Mouse (Mus musculus) 416B (cell line): ENCODE results near the gene Pgap2.

ENCODE experiments used
- DNase-seq: peaks from one replicate; pipeline ENCODE4 v3.0.0; 2011; ENCODE audit warnings: low read depth

Gene Pgap2

GRCm38 (mm10) chr7:102209756-102210721 is at the start of gene Pgap2, which contains the start of gene Nup98:
Pgap2 (plus strand) TSS chr7:102210208.
Nup98 (minus strand) TSS chr7:102210176.
- DNase-seq, result peak; percentile 100

DNA sequence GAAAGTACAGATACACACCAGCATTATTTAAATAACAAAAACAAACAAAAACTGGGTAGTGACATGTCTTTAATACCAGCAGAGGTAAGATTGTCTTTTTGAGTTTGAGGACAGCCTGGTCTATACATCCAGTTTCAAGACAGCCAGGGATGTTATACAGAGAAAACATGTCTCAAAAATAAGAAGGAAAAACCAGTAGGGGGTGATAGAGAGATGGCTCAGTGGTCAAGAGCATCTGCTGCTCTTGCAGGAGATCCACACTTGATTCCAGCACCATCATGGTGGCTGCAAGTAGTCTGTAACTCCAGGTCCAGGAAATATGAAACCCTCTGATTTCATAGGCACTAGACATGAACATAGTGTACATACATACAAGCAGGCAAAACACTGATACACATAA is 39.7 kb upstream of the Pgap2 start:
- peak; percentile 69 for DNase-seq

- DNase-seq, result no peak
Measured at GRCm38 (mm10) chr7:102183849-102184248, 26.2 kb upstream of the Pgap2 start.

DNA sequence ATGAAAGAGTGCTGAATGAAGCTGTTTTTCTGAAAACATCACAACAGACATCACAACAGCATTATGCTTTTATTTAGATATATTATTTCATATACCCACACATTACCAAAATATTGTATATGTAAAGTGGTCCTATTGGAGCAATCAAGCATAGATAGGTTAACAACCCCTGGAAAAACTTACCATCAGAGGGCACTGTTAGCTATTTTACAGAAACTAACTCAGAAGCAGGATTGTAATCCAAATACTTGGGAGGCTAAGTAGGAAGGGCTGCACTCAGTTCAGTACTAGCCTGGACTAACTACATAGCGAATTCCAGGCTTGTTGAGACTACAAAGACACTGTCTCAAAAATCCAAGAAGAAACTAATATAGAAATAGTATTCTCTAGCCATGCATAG is 17.7 kb upstream of the Pgap2 start:
- DNase-seq, result peak; percentile 52

GRCm38 (mm10) chr7:102200576-102200975 is 9.4 kb upstream of the Pgap2 start:
- no peak for DNase-seq

GRCm38 (mm10) chr7:102200996-102201785 is 8.8 kb upstream of the Pgap2 start:
- no peak for DNase-seq

DNA sequence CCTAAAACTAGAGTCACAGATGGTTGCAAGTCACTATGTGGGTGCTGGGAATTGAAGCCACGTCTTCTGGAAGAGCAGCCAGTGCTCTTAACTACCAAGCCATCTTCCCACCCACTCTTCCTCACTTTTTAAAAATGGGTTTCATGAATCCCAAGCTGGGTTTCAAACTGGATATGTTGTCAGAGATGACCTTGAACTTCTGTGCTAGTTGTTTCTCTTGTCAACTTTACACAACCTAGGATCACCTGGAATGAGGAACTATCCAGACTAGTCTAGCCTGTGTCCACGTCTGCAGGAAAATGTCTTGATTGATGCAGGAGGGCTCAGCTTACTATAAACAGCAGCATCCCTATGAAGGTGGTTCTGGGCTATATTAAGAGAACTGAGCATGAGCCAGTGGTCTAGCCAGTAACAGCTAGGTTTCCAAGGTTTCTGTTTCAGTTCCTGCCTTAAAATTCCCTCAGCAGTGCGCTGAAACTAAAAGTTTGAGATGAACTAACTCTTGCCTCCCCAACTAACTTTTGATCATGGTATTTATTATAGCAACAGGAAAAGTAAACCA is 5.6 kb upstream of the Pgap2 start:
- no peak for DNase-seq

DNA sequence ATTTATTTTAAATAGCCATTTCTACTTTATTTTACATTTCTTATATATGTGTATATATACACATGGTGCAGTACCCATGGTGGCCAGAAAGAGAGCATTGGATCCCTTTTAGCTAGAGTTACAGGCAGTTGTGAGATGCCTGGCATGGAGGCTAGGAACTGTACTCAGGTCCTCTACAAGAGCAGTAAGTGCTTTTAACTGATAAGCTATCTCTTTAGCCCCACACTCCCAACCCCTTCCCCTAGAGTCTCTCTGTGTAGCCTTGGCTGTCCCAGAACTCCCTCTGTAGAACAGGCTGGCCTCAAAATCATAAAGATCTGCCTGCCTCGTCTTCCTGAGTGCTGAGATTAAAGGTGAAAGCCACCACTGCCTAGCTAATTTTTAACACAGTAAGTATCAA is 4.4 kb upstream of the Pgap2 start:
- DNase-seq, result peak; percentile 36

DNA sequence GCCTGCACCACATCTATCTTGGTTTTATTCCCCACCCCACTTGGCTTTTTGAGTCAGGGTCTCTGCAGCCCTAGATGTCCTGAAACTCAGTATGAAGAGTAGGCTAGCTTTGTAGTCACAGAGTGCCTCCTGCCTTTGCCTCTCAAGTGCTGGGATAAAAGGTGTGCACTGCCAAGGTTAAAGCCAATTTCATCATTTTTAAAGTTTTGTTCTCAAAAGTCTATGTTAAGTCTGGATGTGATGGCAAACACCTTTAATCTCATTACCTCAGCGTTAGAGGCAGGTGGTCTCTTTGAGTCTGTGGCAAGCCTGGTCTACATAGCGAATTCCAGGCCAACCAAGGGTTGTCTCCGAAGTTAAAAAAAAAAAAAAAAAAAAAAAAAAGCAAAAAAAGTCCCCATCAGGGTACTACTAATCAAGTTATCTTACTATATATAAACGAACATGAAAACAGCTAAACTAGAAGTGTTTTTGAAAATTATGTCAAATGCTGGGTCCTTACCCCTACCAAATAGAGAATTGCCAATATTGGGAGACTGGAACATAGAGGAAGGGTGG is 1.1 kb upstream of the Pgap2 start:
- no peak for DNase-seq

DNA sequence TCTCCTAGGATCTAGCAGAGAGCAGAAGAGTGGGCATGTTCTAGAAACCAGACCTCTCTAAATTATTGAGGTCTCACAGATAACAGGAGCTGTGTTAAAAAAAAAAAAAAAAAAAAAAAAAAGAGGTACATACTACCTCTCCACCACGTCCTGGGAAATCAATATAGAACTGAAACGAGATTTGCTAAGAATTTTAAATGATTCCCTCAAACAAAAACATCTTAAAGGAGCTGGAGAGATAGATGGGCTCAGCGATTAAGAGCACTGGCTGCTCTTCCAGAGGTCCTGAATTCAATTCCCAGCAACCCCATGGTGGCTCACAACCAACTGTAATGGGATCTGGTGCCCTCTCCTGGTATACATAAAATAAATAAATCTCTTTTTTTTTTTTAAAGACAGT is 1.1 kb downstream of the Pgap2 start:
- DNase-seq, result no peak

GRCm38 (mm10) chr7:102221899-102222298 is 11.9 kb downstream of the Pgap2 start:
- peak; percentile 54 for DNase-seq

DNA sequence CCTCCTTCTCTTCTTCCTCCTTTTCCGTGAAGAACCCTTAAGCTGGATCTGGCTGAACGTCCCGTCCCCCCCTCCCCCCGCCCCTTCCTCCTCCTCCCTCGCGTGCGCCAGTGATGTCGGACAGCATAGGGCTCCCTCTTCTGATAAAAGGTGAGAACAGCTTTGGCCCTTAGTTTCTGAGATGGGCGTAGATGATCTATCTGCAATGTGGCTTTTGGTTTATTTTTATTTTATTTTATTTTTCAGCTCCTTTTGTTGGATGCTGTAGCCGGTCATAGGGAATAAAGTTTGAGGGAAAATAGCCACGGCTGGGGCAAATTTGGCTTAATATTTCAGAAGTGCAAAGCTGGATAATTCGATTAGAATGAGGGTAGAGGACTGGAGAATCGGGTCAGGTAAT is 12.3 kb downstream of the Pgap2 start:
- peak; percentile 85 for DNase-seq

DNA sequence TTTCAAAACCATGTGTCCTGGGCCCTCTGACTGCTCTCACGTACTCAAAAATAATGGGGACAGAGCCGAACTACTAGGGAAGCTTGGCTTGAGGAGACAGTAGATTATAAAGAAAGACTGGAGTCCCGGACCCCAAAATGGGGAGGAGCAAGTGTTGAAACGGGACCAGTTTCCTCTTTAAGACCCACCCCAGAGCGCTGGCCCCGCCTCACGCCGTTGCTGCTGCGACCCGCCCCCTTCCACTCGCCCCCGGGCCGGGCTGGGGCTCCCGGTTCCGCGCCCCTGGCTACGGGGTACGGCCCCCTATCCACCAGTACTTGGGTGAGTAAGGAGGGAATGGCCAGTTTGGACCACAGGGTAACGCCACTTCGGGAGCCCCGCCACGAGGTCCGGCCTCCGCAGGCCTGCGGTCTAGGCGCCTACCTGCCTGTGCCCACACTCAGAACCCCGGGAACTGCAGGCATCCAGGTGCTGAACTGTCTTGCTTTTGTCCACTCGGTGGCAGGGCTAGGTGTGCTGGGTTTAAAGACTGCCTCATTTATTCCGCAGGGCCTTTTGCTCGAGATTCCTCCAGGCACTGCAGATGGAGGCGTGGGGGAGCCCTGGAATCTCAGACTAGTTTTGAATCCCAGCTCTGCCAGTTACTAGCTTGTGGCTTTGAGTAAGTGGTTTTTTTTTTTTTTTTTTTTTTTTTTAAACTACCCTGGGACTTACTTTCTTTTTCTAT is 13.0 kb downstream of the Pgap2 start:
- peak; percentile 84 for DNase-seq

DNA sequence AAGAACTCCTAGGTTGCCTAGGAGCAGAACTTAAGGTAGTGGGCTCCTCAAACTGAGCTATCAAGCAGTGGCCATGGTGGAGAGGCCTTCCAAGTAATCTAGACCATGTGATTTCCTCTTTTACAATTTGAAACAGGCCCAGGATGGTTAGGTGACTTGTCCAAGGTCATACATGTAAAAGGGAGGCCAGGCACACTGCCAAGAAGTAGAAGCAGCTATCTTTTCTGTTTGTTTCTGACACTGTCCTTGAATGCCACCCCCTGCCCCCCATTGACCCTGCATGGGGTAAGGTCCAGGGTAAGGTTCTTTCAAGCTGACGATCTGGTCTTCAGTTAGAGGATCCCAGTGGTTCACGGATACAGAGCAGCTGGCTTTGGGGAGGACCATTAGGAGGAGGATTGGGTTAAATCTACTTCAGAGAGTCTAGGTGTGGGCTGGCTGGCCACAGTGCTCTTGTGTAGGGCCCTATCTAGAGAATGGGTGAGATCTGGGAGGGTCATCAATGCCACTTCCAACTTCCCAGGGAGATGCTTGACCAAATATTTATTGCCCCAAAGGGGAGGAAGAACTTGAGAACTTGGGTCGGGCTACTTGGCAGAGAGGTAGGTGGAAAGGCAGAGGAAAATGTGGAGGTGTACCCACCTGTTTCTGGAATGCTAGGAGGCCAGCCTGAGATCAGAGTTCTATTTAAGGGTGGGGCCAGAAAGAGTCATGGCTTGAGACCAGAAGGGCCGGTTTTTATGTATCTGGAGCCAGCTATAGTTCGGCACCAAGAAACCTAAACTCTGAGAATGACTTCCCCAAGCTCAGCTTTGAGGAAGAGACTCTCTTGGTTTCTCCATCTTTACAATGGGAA is 14.1 kb downstream of the Pgap2 start:
- peak; percentile 80 for DNase-seq

- no peak for DNase-seq
Measured at GRCm38 (mm10) chr7:102226051-102226450, 16.0 kb downstream of the Pgap2 start.

- no peak for DNase-seq
Measured at GRCm38 (mm10) chr7:102228049-102228670, 18.2 kb downstream of the Pgap2 start.

GRCm38 (mm10) chr7:102229814-102230213 is 19.8 kb downstream of the Pgap2 start:
- no peak for DNase-seq

- DNase-seq, result no peak
Measured at GRCm38 (mm10) chr7:102233059-102233458, 23.1 kb downstream of the Pgap2 start.

GRCm38 (mm10) chr7:102238686-102239286 is 28.8 kb downstream of the Pgap2 start:
- DNase-seq, result no peak

DNA sequence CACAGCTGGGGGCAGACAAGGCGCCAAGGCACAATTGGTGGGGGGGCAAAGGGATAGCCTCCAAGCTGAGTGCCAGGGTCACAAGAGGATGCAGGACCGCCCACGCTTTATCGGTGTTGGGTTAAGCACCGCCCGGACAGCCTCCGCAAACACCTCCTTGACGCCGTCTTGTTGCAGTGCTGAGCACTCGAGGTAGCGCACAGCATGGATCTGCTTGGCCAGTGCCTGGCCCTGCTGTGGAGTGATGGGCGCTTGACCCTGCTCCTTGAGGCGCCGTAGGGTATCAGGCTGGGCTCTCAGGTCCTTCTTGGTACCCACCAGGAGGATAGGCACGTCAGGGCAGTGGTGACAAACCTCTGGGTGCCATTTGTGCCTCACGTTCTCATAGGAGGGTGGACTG is 29.6 kb downstream of the Pgap2 start:
- no peak for DNase-seq
